Mouse (Mus musculus) thymus, postnatal 36 days (tissue): Measurements from ENCODE around the gene Sp3.
"Not testable (repeated sequence)": the region's sequence is repeated elsewhere in the genome, so short reads cannot be mapped to it uniquely, and the experiment has no call there.

ENCODE experiments used
- DNase-seq, 2 experiments: peaks; one replicate each; pipeline ENCODE4 v3.0.0; 2022; ENCODE audit warnings: mixed read lengths in 2 of 2

The Sp3 gene

DNA sequence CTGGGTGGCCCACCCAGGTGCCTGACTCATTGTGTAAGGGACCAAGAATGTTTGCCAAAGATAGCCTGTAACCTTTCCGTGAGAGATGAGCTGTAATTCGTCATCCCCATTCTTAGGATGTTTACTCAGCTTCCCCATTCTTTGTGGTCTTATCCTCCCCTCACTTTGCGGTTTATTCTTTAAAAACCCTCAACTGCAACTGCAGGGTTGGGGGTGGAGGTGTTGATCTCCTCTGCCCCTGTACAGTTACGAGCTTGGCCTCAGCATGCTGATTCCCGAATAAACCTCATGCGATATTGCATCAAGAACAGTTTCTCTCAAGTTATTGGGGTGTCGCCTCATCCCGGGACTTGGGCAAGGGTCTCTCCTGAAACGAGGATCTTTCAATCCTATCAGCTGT, 8.7 kb upstream of the Sp3 start:
- not testable (repeated sequence) for DNase-seq

DNA sequence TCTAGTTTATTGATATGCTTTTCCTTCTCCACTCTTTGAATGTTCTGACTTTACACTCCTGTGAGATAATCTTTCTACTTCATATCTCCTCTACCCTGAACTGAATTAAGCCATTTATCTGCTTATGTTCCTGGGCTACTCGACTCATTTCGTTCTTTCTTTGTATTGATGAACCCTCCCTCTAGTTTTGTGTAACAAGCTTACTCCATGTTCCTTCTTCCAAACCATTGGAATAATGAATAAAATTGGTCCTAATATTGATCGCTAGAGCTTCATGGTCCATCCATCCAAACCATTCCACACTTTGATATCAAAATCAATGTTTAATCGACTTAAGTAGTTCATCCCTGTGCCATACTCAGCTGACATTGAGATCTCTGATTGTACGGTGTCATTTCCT, 6.4 kb upstream of the Sp3 start, which contains the start of gene Gm11084:
Gene Gm11084 (minus strand): TSS at position 101 of the 400 bp plus-strand sequence.
- no peak for DNase-seq

DNA sequence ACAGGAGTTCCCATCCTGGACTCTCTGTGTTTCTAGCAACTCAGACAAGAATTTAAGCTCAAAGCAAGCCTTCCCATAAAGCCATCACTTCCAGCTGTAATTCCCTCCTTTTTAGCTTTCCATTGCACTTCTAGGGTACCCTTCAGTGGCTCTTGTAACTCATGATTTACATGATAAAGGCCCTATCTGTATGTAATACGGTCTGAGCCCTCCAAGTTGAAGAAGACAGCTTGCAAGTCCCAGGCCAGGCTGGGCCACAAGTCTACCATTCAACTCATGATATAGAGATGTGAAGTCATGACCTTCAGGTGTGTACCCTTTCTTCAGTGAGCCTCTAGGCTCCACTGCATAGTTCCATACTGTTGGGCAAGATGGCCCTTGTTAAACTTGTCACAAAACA, 5.3 kb upstream of the Sp3 start:
- DNase-seq: no peak

DNA sequence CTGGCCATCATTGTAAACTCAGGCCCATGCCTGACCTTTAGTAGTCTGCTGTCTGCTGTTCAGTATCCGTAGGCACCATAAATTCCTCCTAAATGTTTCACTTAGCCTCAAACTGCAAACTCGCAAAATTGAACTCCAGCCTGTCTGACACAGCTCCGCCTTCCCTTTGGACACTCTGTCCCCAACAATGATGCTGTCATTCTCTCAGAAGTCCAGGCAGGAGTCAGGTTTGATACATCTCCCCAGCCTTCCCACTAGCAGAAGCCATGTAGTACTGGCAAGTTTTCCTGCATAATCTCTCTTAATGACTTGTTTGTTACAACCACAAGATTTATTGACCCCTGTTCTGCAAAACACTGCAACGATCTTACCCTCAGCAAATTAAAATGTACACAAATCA, 4.6 kb upstream of the Sp3 start:
- DNase-seq: no peak

DNA sequence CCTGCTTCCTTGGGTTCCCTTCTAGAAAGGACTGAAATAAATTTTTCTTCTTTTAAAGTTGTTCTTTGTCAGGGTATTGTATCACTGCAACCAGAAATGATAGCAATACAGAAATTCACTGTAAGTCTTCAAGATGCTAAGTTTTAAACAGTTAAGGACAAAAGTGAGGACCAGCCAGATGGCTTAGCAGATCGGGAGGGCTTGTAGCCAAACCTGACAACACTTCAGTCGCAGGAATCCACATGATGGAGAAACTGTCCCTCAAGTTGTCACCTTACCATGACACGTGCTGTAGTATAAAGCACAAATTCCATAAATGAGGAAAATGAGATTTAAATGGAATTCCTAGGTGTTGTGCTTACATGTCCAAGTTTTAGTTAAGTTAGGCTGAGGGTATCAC, 3.0 kb upstream of the Sp3 start:
- no peak for DNase-seq

DNA sequence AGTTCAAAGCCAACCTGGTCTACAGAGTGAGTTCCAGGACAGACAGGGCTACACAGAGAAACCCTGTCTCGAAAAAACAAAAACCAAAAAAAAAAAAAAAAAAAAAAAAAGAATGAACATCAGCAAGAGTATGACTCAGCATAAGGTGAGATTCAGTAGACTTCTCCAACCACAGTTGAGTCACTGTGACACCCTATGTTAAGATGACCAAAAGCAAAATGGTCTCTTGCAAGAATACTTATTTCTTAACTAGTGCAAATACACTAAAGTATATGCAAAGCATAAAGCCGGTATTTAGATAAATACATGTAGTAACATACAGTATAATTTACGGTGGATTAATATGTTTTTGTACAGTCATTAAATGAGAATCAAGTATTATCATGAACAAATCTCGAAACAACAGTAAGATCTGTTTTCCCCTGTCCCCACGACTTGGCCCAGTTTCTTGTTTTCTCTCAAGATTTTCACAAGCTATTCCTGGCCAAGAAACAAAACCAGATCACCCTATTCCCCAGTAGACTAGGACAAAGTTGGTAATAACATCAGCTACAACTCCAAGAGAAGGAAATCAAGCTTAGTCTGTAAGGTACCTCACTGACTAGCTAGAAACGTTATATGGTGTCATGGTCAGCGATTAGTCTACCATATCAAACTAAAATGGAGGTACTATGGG, 2.0 kb upstream of the Sp3 start:
- DNase-seq: no peak

DNA sequence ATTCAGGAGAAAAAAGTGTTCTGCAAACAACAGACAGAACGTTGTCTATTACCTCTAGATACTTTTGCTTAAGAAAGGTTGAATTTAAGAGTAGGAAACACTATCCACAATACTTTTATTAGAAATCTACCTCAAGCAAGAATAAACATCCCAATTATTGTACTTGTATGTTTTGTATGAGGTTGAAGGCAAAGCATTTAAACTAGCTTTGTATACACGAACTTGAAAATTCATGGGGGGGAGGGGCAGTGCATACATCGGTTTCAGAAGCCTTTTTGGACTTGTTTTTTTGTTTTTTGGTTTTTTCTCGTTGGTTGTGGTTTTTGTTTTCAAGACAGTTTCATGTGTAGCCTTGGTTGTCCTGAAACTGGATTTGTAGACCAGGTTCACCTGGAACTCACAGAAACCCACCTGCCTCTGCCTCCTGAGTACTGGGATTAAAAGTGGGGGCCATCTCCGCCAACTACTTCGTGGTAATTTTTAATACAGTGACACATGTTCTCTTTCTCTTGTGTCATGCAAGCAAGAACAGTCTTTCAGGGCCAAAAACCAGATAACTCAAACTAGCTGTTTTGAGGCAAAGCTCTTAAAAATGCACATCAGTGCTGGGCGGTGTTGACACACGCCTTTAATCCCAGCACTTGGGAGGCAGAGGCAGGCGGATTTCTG, 1.3 kb upstream of the Sp3 start:
- DNase-seq: no peak

DNA sequence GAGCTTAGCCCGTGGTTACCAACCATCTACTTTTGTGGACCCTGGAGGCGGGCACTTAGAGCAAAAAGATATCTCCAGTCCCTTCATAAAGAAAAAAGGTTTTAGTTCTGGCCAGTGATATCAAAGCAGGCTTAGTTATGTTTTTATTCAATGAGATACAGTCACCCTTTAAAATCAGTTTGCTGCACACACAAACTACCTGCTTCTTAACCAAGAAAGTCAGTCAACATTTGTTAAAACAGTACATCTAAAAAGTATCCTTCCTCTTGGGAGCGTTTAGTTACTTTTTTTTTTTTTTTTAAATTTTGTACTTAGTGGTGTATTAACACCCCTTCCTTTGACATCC, 802 bp upstream of the Sp3 start:
- DNase-seq: no peak

DNA sequence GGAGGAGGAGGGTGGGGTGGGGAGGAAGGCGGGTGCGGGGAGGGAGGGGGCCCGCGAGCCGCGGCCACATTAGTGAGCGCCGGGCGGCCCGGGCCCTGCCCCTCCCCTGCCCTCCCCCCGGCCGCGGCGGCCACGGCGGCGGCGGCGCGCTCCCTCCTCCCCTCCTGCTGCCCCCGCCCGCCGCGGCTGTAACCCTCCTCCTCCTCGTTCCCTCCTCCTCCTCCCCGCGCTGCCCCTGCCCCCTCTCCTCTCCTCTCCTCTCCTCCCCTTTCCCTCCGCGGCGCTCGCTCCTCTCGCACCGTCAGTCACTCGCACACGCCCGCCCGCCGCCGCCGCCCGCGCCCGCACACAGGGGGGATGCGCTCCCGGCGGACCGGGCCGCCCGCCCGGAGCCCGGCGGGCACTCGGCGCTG, 581 bp downstream of the Sp3 start:
- DNase-seq: peak; percentile 84 to 91

DNA sequence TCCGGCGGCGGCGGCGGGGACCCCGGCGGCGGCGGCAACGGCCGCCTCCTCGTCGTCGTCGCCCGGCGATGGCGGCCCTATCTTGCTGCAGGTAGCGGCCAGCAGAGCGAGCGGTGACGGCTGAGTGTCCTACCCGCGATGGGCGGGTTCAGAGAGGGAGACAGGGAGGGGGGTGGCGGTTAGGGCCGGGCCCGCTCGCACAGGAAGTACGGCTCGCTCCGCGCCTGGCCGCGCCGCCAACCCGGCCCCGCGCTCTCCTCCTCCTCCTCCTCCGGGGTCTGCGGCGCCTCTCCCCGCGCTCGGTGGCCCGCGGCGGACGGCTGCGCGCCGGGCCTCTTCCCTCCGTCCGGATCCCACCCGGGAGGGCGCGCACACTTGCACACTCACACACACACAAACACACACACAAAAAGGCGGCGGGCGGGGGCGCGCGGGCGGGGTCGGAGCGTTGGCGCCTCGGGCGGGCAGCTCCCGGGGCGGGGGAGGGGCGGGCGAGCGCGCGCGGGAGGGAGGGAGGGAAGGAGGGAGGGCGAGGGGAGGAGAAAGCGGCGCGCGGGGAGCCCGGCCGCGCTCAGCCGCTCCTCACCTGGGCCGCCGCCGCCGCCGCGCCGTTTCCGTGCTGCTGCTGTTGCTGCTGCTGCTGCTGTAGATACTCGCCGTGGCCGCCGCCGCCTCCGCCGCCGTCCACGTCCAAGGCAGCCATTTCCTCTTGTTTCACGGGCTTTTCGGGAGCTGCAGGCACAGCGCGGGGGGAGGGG, 1.2 kb downstream of the Sp3 start:
- peak; percentile 89 to 92 for DNase-seq

DNA sequence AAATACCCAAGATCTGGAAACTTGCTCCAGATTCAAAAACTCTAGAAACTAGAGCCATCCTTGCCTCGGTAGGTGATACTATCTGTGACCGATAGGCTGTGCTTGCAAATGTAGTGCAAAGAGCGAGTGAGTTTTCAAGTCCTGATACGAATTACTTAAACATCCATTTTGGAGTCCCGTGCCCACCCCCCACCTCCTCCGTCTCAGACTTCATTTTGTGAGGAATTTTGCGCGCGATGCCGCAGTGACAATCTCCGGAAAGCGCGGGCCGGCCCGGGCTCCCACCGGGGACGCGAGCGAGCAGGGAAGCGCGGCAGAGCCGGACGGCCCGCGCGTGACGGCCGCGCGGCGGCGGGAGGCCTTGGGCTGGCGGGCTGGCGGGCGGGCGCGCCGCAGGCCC, 1.8 kb downstream of the Sp3 start:
- DNase-seq: no peak

DNA sequence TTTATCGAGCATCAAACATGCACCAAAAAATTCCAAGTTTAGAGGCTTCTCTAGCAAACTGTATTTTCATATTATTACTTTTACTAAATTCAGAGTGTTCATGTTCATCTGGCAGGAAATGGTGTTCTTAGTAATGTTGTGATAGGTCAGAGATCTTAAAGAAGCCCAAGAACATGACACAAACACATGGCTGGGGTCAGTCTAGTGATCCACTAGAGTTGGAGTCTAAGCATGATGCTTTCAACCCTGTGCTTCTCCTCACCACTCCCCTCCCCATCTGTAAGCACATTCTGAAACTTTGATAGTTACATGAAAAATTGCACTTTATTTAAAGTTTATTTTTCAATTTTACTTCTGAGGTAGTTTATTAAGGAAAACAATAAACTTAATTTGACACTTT, 3.0 kb downstream of the Sp3 start:
- DNase-seq: no peak

DNA sequence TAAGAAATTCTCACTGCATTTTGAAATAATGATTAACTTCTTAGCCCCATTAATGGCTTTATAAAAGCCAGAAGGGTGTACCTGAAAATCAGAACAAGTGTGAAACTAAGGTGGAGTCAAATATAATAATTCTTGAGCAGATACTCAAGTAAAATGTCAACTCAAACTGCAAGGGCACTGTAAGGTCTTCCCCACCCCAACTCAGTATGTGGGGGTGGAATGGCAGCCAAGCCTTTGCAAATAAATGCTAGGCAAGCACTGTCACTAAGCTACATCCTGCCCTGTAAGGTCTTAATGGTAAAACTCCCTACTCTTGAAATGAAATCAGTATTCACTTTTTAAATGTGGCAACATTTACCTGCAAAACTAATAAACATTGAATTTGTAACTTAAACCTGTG, 4.2 kb downstream of the Sp3 start:
- DNase-seq: no peak

DNA sequence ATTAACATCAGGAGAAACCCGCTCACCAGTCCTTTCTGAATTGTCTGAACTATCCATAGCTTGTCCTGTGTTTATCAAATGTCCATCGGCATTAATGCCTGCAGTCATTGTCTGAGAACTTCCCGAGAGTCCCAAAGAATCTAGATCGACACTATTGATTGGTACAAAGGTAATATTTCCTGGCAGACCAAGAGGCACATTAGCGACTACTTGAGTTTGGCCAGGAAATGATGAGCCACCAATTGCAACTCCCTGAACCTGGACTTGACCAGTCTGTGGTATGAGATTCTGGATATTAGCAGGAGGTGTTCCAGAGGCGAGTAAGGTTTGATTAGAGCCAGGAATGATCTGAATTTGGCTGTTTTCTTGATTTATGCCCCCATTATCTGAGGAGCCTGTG, 9.4 kb downstream of the Sp3 start:
- DNase-seq: no peak

DNA sequence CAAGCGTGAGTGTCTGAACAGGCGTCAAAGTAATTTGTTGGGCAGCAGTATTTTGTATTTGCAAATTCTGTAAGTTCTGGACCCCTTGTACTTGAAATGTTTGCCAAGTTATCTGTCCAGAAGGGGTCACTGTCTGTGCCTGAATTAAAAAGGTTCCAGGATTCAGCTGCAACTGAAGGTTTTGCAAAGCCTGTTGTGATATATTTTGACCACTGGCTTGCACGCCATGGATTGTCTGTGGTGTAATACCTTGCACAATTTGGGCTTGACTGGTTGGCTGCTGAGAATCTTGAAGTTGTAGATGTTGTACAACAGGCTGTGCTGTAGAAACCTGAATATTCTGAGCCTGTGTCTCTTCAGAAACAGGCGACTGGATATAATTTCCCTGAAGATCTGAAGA, 9.9 kb downstream of the Sp3 start:
- DNase-seq: no peak

DNA sequence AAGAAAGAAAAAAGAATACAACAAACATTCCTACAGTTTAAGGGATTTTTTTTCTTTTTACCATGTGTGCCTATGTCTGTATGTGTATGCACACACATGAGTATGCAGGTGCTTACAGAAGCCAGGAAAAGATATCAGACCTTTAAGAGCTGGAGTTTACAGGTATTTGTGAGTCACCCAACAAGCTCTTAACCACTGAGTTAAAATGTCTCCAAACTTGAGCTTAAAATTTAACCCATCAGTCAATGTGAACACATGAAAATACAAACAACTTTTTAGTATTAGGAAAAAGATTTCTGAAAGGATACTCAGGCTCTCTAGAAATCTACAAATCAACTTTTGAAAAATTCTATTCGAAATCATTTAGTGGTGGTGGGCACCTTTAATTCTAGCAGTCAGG, 11.7 kb downstream of the Sp3 start:
- DNase-seq: no peak

DNA sequence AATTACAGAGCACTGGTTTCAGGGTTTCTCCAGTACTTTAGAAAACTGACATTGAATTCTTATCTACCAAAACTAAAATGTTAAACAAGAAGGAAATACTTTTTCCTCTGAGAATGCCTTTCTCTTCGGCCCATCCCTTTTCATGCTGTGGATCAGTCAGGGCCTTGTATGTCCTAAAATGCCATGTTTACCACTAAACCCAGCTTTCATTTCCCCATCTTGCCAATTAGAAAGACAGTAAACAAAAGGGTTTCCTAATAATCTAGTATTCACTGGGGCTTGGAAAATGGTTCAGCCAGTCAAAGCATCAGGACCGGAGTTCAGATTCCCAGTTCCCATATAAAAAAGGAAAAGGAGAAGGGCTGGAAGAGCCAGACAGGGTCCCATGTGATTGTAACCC, 14.8 kb downstream of the Sp3 start:
- DNase-seq: no peak

DNA sequence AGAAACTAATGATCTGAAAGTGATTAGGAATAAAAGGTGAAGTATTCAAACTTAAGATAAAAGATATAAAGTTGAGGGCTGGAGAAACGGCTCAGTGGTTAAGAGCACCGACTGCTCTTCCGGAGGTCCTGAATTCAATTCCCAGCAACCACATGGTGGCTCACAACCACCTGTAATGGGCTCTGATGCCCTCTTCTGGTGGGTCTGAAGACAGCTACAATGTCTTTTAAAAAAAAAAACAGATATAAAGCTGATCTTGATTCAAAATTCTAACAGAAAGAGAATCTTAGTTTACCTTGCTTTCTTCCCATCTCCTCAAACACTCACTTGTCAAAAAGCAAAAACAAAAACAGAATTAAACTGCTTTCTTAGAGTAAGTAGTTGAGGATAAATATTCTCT, 23.8 kb downstream of the Sp3 start:
- no peak for DNase-seq

DNA sequence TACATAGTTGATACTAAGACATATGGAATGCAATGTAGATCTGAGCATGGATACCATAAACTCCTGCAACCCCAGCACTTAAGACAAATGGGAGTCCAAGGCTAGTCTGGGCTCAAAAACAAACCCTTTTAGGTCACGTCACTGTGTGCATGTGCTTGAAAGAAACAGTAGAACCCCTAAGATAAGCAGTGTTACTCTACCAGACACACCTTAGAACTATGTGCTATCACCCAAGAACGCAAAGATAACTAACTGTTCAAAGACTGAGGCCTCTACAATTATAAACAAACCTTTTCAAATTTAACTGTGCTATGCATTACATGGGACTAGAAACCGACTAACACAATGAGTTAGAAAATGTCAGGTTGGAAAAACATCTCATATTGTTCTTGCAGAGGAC, 27.3 kb downstream of the Sp3 start:
- DNase-seq: no peak

DNA sequence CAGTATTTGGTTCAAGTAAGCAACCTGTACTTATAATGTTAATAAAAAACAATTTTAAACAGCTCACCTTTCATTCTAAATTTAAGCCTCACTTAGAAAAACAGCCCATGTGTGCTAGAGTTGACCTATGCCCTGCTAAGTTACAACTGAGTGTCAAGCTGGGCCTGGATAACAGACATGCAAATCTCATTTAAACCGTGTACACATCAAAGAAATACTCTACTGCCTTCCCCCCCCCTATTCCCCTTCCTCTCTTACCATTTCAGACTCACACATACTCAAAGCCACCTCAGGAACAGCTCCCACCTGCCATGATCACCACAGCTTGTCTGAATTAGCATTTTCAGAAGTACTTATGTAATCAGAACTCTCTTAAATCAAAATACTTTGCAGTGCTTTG, 44.3 kb downstream of the Sp3 start:
- DNase-seq: no peak

DNA sequence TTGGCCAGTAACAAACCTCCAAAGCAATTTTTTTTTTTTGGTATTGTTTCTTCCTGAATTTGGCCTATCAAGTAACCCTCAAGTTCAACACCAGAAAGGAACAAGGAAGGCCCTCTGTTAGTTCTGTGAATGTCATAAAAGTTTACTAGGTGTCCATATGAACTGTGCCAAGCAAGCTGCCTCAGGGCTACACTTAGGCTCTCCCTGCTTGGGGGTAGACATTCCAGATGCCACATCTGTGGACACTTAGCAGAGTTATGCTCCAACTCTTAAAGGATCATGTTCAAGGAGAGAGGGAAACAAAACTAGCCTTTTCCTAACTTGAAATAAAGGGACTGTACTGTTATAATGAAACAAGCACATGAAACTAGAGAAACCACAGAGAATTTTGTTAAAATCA, 48.1 kb downstream of the Sp3 start:
- DNase-seq: no peak

DNA sequence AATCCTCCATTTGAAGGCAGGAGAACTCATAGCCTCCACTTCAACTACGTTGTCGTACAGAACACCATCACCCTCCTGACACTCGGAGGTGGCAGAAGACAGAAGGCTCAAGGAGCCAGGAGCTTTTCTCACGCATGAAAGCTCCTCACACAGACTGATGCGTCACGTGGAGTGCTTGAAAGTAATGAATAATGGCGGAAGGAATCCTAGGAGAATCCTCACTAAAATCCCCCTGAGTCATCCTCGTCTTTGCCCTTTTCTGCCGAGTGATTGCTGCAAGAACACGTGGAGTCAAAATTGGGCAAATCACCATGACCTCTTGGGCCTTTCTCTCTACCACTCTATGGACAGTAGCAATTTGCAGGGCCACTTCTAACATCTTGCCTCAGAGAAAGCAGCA, 55.3 kb downstream of the Sp3 start:
- no peak for DNase-seq

DNA sequence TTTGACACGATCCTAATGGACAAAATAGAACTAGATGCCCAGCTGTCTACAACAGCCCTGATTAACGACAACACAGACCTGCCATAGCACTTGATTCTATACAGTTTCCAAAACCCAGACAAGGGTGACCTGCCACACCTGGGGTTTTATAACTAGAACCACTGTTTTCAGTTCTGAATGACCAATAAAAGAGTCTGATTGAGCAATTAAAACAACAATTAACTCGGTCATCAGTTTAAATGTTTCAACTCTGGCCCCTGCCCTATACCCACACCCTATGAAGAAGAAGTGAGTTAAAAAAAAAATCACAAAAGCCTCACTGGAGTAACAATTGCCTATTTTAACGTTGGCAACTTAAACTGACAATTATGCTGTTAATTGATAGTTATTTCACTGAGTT, 64.1 kb downstream of the Sp3 start:
- DNase-seq: no peak

DNA sequence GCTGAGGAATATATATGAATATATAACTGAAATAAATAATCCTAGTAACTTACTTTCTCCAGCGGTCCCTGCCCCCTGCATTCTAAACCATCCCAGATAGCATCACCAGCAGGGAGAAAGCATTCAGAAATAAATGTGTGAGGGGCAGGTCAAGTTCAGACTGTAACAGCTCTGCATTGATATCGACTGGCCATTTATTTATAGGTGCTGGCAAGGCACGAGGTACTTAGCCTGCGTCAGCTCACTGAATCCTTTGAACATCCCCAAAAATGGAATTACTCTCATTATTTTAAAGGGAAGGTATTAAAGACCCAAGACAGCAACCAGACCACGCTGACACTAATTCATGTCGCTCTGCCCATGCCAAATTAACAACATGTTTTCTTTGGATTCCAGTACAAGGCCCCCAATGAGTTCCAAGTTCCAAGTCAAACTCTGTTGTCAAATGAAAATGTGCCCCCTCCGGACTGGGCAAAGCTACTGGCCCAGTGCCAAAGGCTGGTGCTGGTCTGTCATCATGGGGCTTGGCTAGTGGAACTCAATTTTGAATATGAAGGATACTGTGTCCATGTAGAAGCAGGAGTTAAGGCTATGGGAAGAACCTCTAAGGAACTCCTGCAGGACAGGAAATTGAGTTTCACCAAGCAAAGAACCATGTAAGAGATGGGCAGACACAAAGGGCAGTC, 64.9 kb downstream of the Sp3 start:
- no peak for DNase-seq
